Mouse (Mus musculus) lung, embryonic 15.5 days (tissue): ENCODE measurements around the gene Olfr107. TPM values are rescaled to one million over a fixed set of nuclear protein-coding genes. Genes with fewer than 3 reads are reported as not detected.

ENCODE experiments used
- ATAC-seq: fragments of 200-750 bp; cut with Nextera tagmentation; 2 replicates; pipeline ENCODE4 v1.8.0; 2017; ENCODE audit warnings: moderate number of reproducible peaks, borderline replicate concordance; ENCODE audit not compliant: low FRiP score, low TSS enrichment; ENCODE audit errors: extremely low read depth
- H3K27ac ChIP-seq: fragments of 300-500 bp; sonication (generic); 2 replicates; pipeline ENCODE4 v1.5.1; 2015; ENCODE audit warnings: moderate library complexity, mild to moderate bottlenecking, inconsistent platforms
- H3K27me3 ChIP-seq: fragments of 300-500 bp; sonication (generic); 2 replicates; pipeline ENCODE4 v1.6.1; 2015; ENCODE audit warnings: inconsistent platforms
- H3K36me3 ChIP-seq: fragments of 300-500 bp; sonication (generic); 2 replicates; pipeline ENCODE4 v1.6.1; 2015; ENCODE audit warnings: inconsistent platforms
- H3K4me1 ChIP-seq: fragments of 300-500 bp; sonication (generic); 2 replicates; pipeline ENCODE4 v1.6.1; 2015; ENCODE audit warnings: inconsistent platforms
- H3K4me2 ChIP-seq: fragments of 300-500 bp; sonication (generic); 2 replicates; pipeline ENCODE4 v1.6.1; 2015; ENCODE audit warnings: inconsistent platforms, mild to moderate bottlenecking, moderate library complexity
- H3K4me3 ChIP-seq: fragments of 300-500 bp; sonication (generic); 2 replicates; pipeline ENCODE4 v1.5.1; 2015; ENCODE audit warnings: mild to moderate bottlenecking, inconsistent platforms
- H3K9ac ChIP-seq: fragments of 300-500 bp; sonication (generic); 2 replicates; pipeline ENCODE4 v1.6.1; 2015; ENCODE audit warnings: inconsistent platforms
- H3K9me3 ChIP-seq: fragments of 300-500 bp; sonication (generic); 2 replicates; pipeline ENCODE4 v1.6.1; 2016; ENCODE audit warnings: inconsistent platforms
- WGBS: fragments of 180-500 bp; shearing (Covaris S2); methylation state at CpG from one replicate; pipeline ENCODE4 v1.1.7; 2015; 5-methylcytosine and 5-hydroxymethylcytosine counted together
- polyA plus RNA-seq: library from polyadenylated mRNA; unstranded; fragments of >200 nt; fragmentation: Nextera tagmentation; extraction: Ambion mirVana; gene quantifications from 2 replicates; pipeline ENCODE4 v1.2.1, GENCODE M21; 2015

The Olfr107 gene
- not detected in 2 replicates for polyA plus RNA-seq

- Histone ChIP-seq H3K27me3 (no peaks in the 10 kb centered on the region), H3K9me3 (no peaks in the 10 kb centered on the region), H3K27ac (no peak within 1 kb of the TSS), H3K4me3 (no peak within 1 kb of the TSS), H3K9ac (no peak within 1 kb of the TSS), H3K36me3 (no peaks in the 10 kb centered on the region), H3K4me1 (no peaks in the 10 kb centered on the region), H3K4me2 (no peak within 1 kb of the TSS)
- no peak for ATAC-seq
- WGBS = 72% methylated on average over 3 of the region's 3 CpGs
These were observed at the start of gene Olfr107 for GRCm38 (mm10) chr17:37398926-37399325. Gene Olfr107, plus strand, starts transcription at chr17:37399226.

- Histone ChIP-seq H3K4me1 (no peaks in the 10 kb centered on the region), H3K9me3 (no peaks in the 10 kb centered on the region), H3K27me3 (no peaks in the 10 kb centered on the region), H3K4me2 (no peak within 1 kb of the TSS), H3K27ac (no peak within 1 kb of the TSS), H3K9ac (no peak within 1 kb of the TSS), H3K36me3 (no peaks in the 10 kb centered on the region), H3K4me3 (no peak within 1 kb of the TSS)
- ATAC-seq = no peak
These were observed 39.7 kb upstream of the Olfr107 start, which contains the start of gene Olfr104-ps for GRCm38 (mm10) chr17:37359282-37359681. Gene Olfr104-ps, plus strand, starts transcription at chr17:37359582.

GRCm38 (mm10) chr17:37378733-37379132, 20.3 kb upstream of the Olfr107 start, which contains the start of gene Olfr105-ps:
Gene Olfr105-ps, plus strand, starts transcription at chr17:37379033.
- no peak within 1 kb of the TSS for H3K27ac ChIP-seq
- no peaks in the 10 kb centered on the region for H3K27me3 ChIP-seq
- H3K4me2 ChIP-seq = no peak within 1 kb of the TSS

GRCm38 (mm10) chr17:37390093-37390492, 8.9 kb upstream of the Olfr107 start, which contains the start of gene Olfr106-ps:
Gene Olfr106-ps, plus strand, starts transcription at chr17:37390393.
- Histone ChIP-seq H3K27me3 (no peaks in the 10 kb centered on the region), H3K4me3 (no peak within 1 kb of the TSS), H3K9me3 (no peaks in the 10 kb centered on the region), H3K4me2 (no peak within 1 kb of the TSS), H3K9ac (no peak within 1 kb of the TSS), H3K36me3 (no peaks in the 10 kb centered on the region), H3K4me1 (no peaks in the 10 kb centered on the region), H3K27ac (no peak within 1 kb of the TSS)
- WGBS = 10% methylated on average over 1 of the region's 1 CpGs
- no peak for ATAC-seq

More at GRCm38 (mm10) chr17:37378733-37379132, 20.3 kb upstream of the Olfr107 start, which contains the start of gene Olfr105-ps:
- H3K9me3 ChIP-seq = no peaks in the 10 kb centered on the region
- no peak within 1 kb of the TSS for H3K9ac ChIP-seq
- H3K4me1 ChIP-seq = no peaks in the 10 kb centered on the region
- no peak within 1 kb of the TSS for H3K4me3 ChIP-seq
- no peak for ATAC-seq
- no peaks in the 10 kb centered on the region for H3K36me3 ChIP-seq

- Histone ChIP-seq H3K36me3 (no peaks in the 10 kb centered on the region), H3K4me1 (no peaks in the 10 kb centered on the region), H3K9me3 (no peaks in the 10 kb centered on the region), H3K27me3 (no peaks in the 10 kb centered on the region), H3K4me3 (no peak overlapping the region), H3K4me2 (no peak overlapping the region), H3K9ac (no peak overlapping the region), H3K27ac (no peak overlapping the region)
- no peak for ATAC-seq
These were observed 14.4 kb downstream of the Olfr107 start for GRCm38 (mm10) chr17:37413380-37413779.

- Histone ChIP-seq H3K4me2 (no peak within 1 kb of the TSS), H3K9me3 (no peaks in the 10 kb centered on the region), H3K4me3 (no peak within 1 kb of the TSS), H3K27ac (no peak within 1 kb of the TSS), H3K4me1 (no peaks in the 10 kb centered on the region), H3K9ac (no peak within 1 kb of the TSS), H3K36me3 (no peaks in the 10 kb centered on the region), H3K27me3 (no peaks in the 10 kb centered on the region)
- ATAC-seq = no peak
- WGBS = 81% methylated on average over 1 of the region's 1 CpGs
These were observed 46.2 kb downstream of the Olfr107 start, which contains the start of gene Olfr108 for GRCm38 (mm10) chr17:37445180-37445579. Gene Olfr108, plus strand, starts transcription at chr17:37445480.

Other genes starting within 250 kb of the Olfr107 start
- gene Olfr93, start 237.7 kb upstream of the Olfr107 start, polyA plus RNA-seq = not detected in 2 replicates
- 0.86 TPM in 1 of 2 replicates, not detected in the other for gene Ubd, start 205.3 kb upstream of the Olfr107 start, polyA plus RNA-seq
- not detected in 2 replicates for gene Olfr94, start 198.2 kb upstream of the Olfr107 start, polyA plus RNA-seq
- not detected in 2 replicates for gene Olfr95, start 186.1 kb upstream of the Olfr107 start, polyA plus RNA-seq
- gene Olfr96, start 179.1 kb upstream of the Olfr107 start, polyA plus RNA-seq = not detected in 2 replicates
- not detected in 2 replicates for gene Olfr97, start 161.9 kb upstream of the Olfr107 start, polyA plus RNA-seq
- gene Olfr98, start 135.5 kb upstream of the Olfr107 start, polyA plus RNA-seq = not detected in 2 replicates
- gene H2-M3, start 129.0 kb upstream of the Olfr107 start, polyA plus RNA-seq = 2.2 and 3.0 TPM in 2 replicates
- gene Olfr99, start 115.8 kb upstream of the Olfr107 start, polyA plus RNA-seq = not detected in 2 replicates
- gene Olfr101, start 94.9 kb upstream of the Olfr107 start, polyA plus RNA-seq = not detected in 2 replicates
- gene Olfr102, start 82.2 kb upstream of the Olfr107 start, polyA plus RNA-seq = not detected in 2 replicates
- gene Olfr103, start 59.5 kb upstream of the Olfr107 start, polyA plus RNA-seq = not detected in 2 replicates
- gene Olfr104-ps, start 39.6 kb upstream of the Olfr107 start, polyA plus RNA-seq = not detected in 2 replicates
- gene Olfr105-ps, start 20.2 kb upstream of the Olfr107 start, polyA plus RNA-seq = not detected in 2 replicates
- gene Olfr106-ps, start 8.8 kb upstream of the Olfr107 start, polyA plus RNA-seq = not detected in 2 replicates
- gene Olfr108, start 46.3 kb downstream of the Olfr107 start, polyA plus RNA-seq = not detected in 2 replicates
- not detected in 2 replicates for gene Olfr109, start 59.7 kb downstream of the Olfr107 start, polyA plus RNA-seq
- 0.11 TPM in 1 of 2 replicates, not detected in the other for gene H2-M2, start 84.3 kb downstream of the Olfr107 start, polyA plus RNA-seq
- not detected in 2 replicates for gene Olfr110, start 93.2 kb downstream of the Olfr107 start, polyA plus RNA-seq
- gene Olfr111, start 108.8 kb downstream of the Olfr107 start, polyA plus RNA-seq = not detected in 2 replicates
- gene Olfr112, start 170.2 kb downstream of the Olfr107 start, polyA plus RNA-seq = not detected in 2 replicates
- gene Olfr113, start 178.4 kb downstream of the Olfr107 start, polyA plus RNA-seq = not detected in 2 replicates
- not detected in 2 replicates for gene Olfr114, start 193.5 kb downstream of the Olfr107 start, polyA plus RNA-seq
- not detected in 2 replicates for gene Olfr115, start 227.9 kb downstream of the Olfr107 start, polyA plus RNA-seq
- gene Olfr116, start 228.0 kb downstream of the Olfr107 start, polyA plus RNA-seq = not detected in 2 replicates